Mouse (Mus musculus): ENCODE measurements at regions not wholly inside any gene's neighbourhood (a gene's known extent, or its start where the extent isn't known, plus 50 kb on each side); places are given as distances from the start of the nearest gene placed in this dataset.

DNA sequence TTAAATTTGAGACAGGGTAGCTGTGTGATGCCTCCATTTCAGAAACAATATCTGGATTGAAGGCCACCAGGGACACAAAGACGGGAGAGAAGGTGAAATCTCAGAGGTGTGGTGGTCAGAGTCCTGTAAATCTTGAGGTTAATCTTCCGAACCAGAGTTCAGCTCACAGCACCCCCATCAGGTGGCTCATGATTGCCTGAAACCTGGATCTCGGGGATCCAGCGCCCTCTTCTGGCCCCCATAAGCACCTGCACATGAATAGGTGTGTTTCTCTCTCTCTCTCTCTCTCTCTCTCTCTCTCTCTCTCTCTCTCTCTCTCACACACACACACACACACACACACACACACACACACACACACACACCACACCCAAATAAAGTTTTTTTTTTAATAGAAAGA is 111.8 kb downstream of the Erv3 start:
- no peak for ATAC-seq (ENCODE audit: low FRiP score, low TSS enrichment)
- H3K27ac ChIP-seq (replicated peaks), result no peak overlapping the region
- WGBS, result 80% methylated on average over 4 of the region's 4 CpGs
- H3K4me1 ChIP-seq (replicated peaks; ENCODE audit: control insufficient read depth, insufficient read depth), result no peaks in the 10 kb centered on the region
- TF ChIP-seq EP300 (optimal IDR thresholded peaks at IDR 0.05) (no peak), CTCF (IDR thresholded peaks at IDR 0.05; ENCODE audit: low read depth) (0 out of 2 replicates have a peak, but pooled peaks have one; percentile 19)
- no peaks in the 10 kb centered on the region for H3K9me3 ChIP-seq (ENCODE audit: control insufficient read depth, low read length)
- H3K9ac ChIP-seq (ENCODE audit: low read length), result no peak overlapping the region
- H3K4me3 ChIP-seq (ENCODE audit: low read depth, low read length), result no peak overlapping the region
- no peak overlapping the region for H3K4me2 ChIP-seq (replicated peaks; ENCODE audit: low read depth)
- no peak for DNase-seq (ENCODE audit: low spot score)
- H3K36me3 ChIP-seq (ENCODE audit: control insufficient read depth, insufficient read depth, low read length), result no peaks in the 10 kb centered on the region
- no peaks in the 10 kb centered on the region for H3K27me3 ChIP-seq (ENCODE audit: control insufficient read depth, insufficient read depth, low read length)

GRCm38 (mm10) chr2:131745381-131745895 is 114.1 kb downstream of the Erv3 start:
- Histone ChIP-seq H3K36me3 (ENCODE audit: control insufficient read depth, insufficient read depth, low read length) (no peaks in the 10 kb centered on the region), H3K4me1 (replicated peaks; ENCODE audit: control insufficient read depth, insufficient read depth) (no peaks in the 10 kb centered on the region), H3K9ac (ENCODE audit: low read length) (no peak overlapping the region), H3K27me3 (ENCODE audit: control insufficient read depth, insufficient read depth, low read length) (no peaks in the 10 kb centered on the region), H3K4me3 (ENCODE audit: low read depth, low read length) (no peak overlapping the region), H3K27ac (replicated peaks) (no peak overlapping the region), H3K9me3 (ENCODE audit: control insufficient read depth, low read length) (no peaks in the 10 kb centered on the region), H3K4me2 (replicated peaks; ENCODE audit: low read depth) (no peak overlapping the region)
- TF ChIP-seq CTCF (IDR thresholded peaks at IDR 0.05; ENCODE audit: low read depth), result no peak
- no peak for TF ChIP-seq EP300 (optimal IDR thresholded peaks at IDR 0.05)
- 84% methylated on average over 5 of the region's 5 CpGs for WGBS
- ATAC-seq (ENCODE audit: low FRiP score, low TSS enrichment) (no peak), DNase-seq (ENCODE audit: low spot score) (no peak)

GRCm38 (mm10) chr2:131744957-131745356 is 114.6 kb downstream of the Erv3 start:
- Histone ChIP-seq H3K27ac (replicated peaks) (no peak overlapping the region), H3K9ac (ENCODE audit: low read length) (no peak overlapping the region), H3K4me1 (replicated peaks; ENCODE audit: control insufficient read depth, insufficient read depth) (no peaks in the 10 kb centered on the region), H3K9me3 (ENCODE audit: control insufficient read depth, low read length) (no peaks in the 10 kb centered on the region), H3K27me3 (ENCODE audit: control insufficient read depth, insufficient read depth, low read length) (no peaks in the 10 kb centered on the region), H3K4me2 (replicated peaks; ENCODE audit: low read depth) (no peak overlapping the region), H3K36me3 (ENCODE audit: control insufficient read depth, insufficient read depth, low read length) (no peaks in the 10 kb centered on the region), H3K4me3 (ENCODE audit: low read depth, low read length) (no peak overlapping the region)
- TF ChIP-seq CTCF (IDR thresholded peaks at IDR 0.05; ENCODE audit: low read depth), result no peak
- TF ChIP-seq EP300 (optimal IDR thresholded peaks at IDR 0.05), result no peak
- no peak for DNase-seq (ENCODE audit: low spot score)
- WGBS, result 84% methylated on average over 9 of the region's 9 CpGs
- ATAC-seq (ENCODE audit: low FRiP score, low TSS enrichment), result no peak

DNA sequence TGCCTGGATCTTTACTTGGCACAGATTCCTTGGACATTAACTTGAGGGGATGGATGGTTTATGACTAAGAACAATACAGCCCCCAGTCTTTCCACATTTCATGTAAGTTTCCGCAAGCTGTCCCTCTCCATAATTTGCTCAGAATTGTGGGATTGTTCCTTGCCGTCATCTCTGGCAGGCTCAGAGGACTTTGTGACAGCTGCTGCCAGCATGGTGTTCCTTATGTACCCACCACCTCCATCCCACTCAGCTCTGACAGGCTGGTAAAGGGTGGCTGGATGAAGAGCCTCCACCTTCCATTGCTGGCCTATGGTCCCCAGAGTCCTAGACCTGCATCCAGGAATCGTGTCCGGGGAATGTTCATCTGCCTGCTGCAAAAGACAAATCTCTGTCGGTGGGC is 119.1 kb downstream of the Erv3 start:
- H3K36me3 ChIP-seq (ENCODE audit: control insufficient read depth, insufficient read depth, low read length), result no peaks in the 10 kb centered on the region
- no peak for ATAC-seq (ENCODE audit: low FRiP score, low TSS enrichment)
- H3K27ac ChIP-seq (replicated peaks), result no peak overlapping the region

DNA sequence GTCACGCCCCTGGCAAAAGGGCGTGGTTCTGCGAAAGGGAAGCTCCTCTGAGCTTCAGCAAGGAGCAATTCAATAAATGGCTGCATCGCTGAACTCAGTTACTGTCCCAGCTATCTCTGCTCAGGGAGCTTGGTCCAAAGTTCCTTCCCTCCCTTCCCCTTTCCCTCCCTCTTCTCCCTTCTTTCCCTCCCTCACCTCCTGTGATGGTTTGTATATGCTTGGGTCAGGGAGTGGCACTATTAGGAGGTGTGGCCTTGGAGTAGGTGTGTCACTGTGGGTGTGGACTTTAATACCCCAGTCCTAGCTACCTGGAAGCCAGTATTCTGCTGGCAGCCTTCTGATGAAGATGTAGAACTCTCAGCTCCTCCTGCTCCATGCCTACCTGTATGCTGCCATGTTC is 120.5 kb downstream of the Erv3 start:
- H3K4me1 ChIP-seq (replicated peaks; ENCODE audit: control insufficient read depth, insufficient read depth), result no peaks in the 10 kb centered on the region
- H3K9me3 ChIP-seq (ENCODE audit: control insufficient read depth, low read length), result no peaks in the 10 kb centered on the region
- no peak overlapping the region for H3K4me2 ChIP-seq (replicated peaks; ENCODE audit: low read depth)
- H3K9ac ChIP-seq (ENCODE audit: low read length), result no peak overlapping the region
- no peak overlapping the region for H3K4me3 ChIP-seq (ENCODE audit: low read depth, low read length)
- WGBS, result 77% methylated on average over 4 of the region's 4 CpGs
- H3K27ac ChIP-seq (replicated peaks), result no peak overlapping the region
- H3K27me3 ChIP-seq (ENCODE audit: control insufficient read depth, insufficient read depth, low read length), result no peaks in the 10 kb centered on the region
- TF ChIP-seq EP300 (optimal IDR thresholded peaks at IDR 0.05) (no peak), CTCF (IDR thresholded peaks at IDR 0.05; ENCODE audit: low read depth) (no peak)
- H3K36me3 ChIP-seq (ENCODE audit: control insufficient read depth, insufficient read depth, low read length), result no peaks in the 10 kb centered on the region
- ATAC-seq (ENCODE audit: low FRiP score, low TSS enrichment) (peak; percentile 40; the same call in 1 of the 2 replicates), DNase-seq (ENCODE audit: low spot score) (no peak)

More for the DNA sequence above, 119.1 kb downstream of the Erv3 start:
- H3K4me1 ChIP-seq (replicated peaks; ENCODE audit: control insufficient read depth, insufficient read depth), result no peaks in the 10 kb centered on the region
- H3K9ac ChIP-seq (ENCODE audit: low read length), result no peak overlapping the region
- TF ChIP-seq CTCF (IDR thresholded peaks at IDR 0.05; ENCODE audit: low read depth) (no peak), EP300 (optimal IDR thresholded peaks at IDR 0.05) (no peak)
- H3K4me3 ChIP-seq (ENCODE audit: low read depth, low read length), result no peak overlapping the region
- 83% methylated on average over 5 of the region's 5 CpGs for WGBS
- H3K4me2 ChIP-seq (replicated peaks; ENCODE audit: low read depth), result no peak overlapping the region
- no peak for DNase-seq (ENCODE audit: low spot score)
- no peaks in the 10 kb centered on the region for H3K9me3 ChIP-seq (ENCODE audit: control insufficient read depth, low read length)
- H3K27me3 ChIP-seq (ENCODE audit: control insufficient read depth, insufficient read depth, low read length), result no peaks in the 10 kb centered on the region

DNA sequence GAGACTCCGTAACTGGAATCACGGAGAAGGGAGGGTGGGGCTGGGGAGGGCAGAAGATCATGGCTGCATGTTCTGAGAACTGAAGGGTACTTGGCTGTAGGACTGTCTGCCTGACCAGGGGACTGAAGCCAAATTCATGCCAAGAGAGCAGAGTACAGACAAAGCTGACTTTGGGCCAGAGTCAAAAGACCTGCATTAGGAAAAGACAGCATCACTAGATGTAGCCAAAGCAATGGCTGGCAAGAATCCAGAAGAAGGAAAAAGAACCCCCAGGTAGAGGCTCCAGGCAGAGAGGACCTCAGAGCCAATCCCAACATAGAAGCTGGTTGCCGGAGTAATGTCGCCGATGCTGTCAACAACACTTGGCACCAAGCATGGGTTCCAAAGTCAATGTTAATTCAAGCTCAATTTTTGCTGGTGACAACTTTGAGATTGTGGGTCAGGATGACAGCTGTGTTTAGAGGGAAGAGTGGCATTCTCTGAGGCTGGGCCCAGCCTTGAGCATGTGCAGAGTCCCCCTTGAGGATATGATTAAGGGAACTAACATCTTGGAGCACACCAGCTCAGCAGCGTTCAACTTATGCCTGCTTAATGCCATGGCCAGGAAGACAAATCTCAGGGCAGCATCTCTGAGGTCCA is 124.7 kb downstream of the Erv3 start:
- 77% methylated on average over 6 of the region's 6 CpGs for whole genome bisulfite sequencing
- no peak for TF ChIP-seq CTCF (IDR thresholded peaks at IDR 0.05; ENCODE audit: low read depth)
- TF ChIP-seq EP300 (optimal IDR thresholded peaks at IDR 0.05), result no peak

More for the DNA sequence above, 124.7 kb downstream of the Erv3 start:
- no peak overlapping the region for H3K4me2 ChIP-seq (replicated peaks; ENCODE audit: low read depth)
- DNase-seq (ENCODE audit: low spot score) (no peak), ATAC-seq (ENCODE audit: low FRiP score, low TSS enrichment) (no peak)
- no peak overlapping the region for H3K9ac ChIP-seq (ENCODE audit: low read length)
- H3K27ac ChIP-seq (replicated peaks), result no peak overlapping the region
- H3K9me3 ChIP-seq (ENCODE audit: control insufficient read depth, low read length), result no peaks in the 10 kb centered on the region
- H3K4me3 ChIP-seq (ENCODE audit: low read depth, low read length), result no peak overlapping the region
- no peaks in the 10 kb centered on the region for H3K4me1 ChIP-seq (replicated peaks; ENCODE audit: control insufficient read depth, insufficient read depth)
- no peaks in the 10 kb centered on the region for H3K36me3 ChIP-seq (ENCODE audit: control insufficient read depth, insufficient read depth, low read length)
- no peaks in the 10 kb centered on the region for H3K27me3 ChIP-seq (ENCODE audit: control insufficient read depth, insufficient read depth, low read length)

All from stomach, postnatal 0 days (tissue).